ENCODE assay signal across 14 mouse cellular contexts in genomic region chr11:86827476-86828245, GRCm38 (mm10). TPM values are rescaled to one million over a fixed set of nuclear protein-coding genes. Genes with fewer than 3 reads are reported as not detected.
DNase-seq lines count a peak whose midpoint lies in the region; ATAC-seq and TF ChIP-seq lines count a peak whose summit lies in the region.
"Had no signal": no experiment of that assay in that cellular context is flagged by ENCODE, and none has a peak within 500 bp of the region (broad histone marks: within the 10 kb centered on the region; RNA-seq: fewer than 3 reads in every experiment).

No protein-coding gene starts in this region.

- 0 out of 2 replicates have a peak, but pooled peaks cover 3% of the 10 kb centered on the region for H3K4me1 ChIP-seq in lung, embryonic 15.5 days
- H3K4me1 ChIP-seq: stomach, embryonic 15.5 days had no signal

- no peak overlapping the region for H3K4me2 ChIP-seq in lung, embryonic 15.5 days
- H3K4me2 ChIP-seq: liver, embryonic 11.5 days; stomach, embryonic 15.5 days had no signal

- H3K27me3 ChIP-seq in lung, embryonic 15.5 days = no peaks in the 10 kb centered on the region
- H3K27me3 ChIP-seq: stomach, embryonic 15.5 days had no signal

- intact Hi-C loops in gastrocnemius, adult 2 months (cut with DNase I) = no loop called here

- no peaks in the 10 kb centered on the region for H3K9me3 ChIP-seq in lung, embryonic 15.5 days
- H3K9me3 ChIP-seq: stomach, embryonic 15.5 days had no signal

- H3K4me3 ChIP-seq in gastrocnemius, adult 2 months = no peak overlapping the region
- H3K4me3 ChIP-seq in lung, embryonic 15.5 days = no peak overlapping the region
- H3K4me3 ChIP-seq: heart, adult 2 months; layer of hippocampus, adult 2 months; stomach, embryonic 15.5 days had no signal

- H3K27ac ChIP-seq in gastrocnemius, adult 2 months = peak overlapping the region; percentile 28; the same call in 1 of the 2 replicates
- H3K27ac ChIP-seq in lung, embryonic 15.5 days = peak overlapping the region; percentile 54; the same call in 1 of the 2 replicates
- H3K27ac ChIP-seq: heart, adult 2 months; layer of hippocampus, adult 2 months; stomach, embryonic 15.5 days had no signal

- no peak overlapping the region for H3K9ac ChIP-seq in lung, embryonic 15.5 days
- H3K9ac ChIP-seq: stomach, embryonic 15.5 days had no signal

- ATAC-seq in lung, embryonic 15.5 days (ENCODE audit: borderline replicate concordance, extremely low read depth, low FRiP score, low TSS enrichment) = no peak
- ATAC-seq in monocyte, adult 5-6 weeks (replicated peaks; ENCODE audit: insufficient number of reproducible peaks, low FRiP score, low TSS enrichment, poor library complexity, severe bottlenecking) = peak; percentile 68
- ATAC-seq in erythroblast, adult 5-6 weeks (replicated peaks; ENCODE audit: low FRiP score, poor library complexity, severe bottlenecking) = no peak
- ATAC-seq: intestine, postnatal 0 days had no signal

- DNase-seq in gastrocnemius, adult 2 months = no peak
- no peak for DNase-seq in gastrocnemius, adult 18-20 months (ENCODE audit: low spot score)
- no peak for DNase-seq in lung, adult 18-20 months
- DNase-seq in T-cell, adult 2 months (ENCODE audit: low spot score) = peak; percentile 72
- no peak for DNase-seq in spleen, adult 12 weeks (ENCODE audit: low spot score)
- DNase-seq: adrenal gland, adult 8-10 months; heart, adult 2 months had no signal

- no peak for TF ChIP-seq CTCF in gastrocnemius, adult 2 months (IDR thresholded peaks at IDR 0.05)

- H3K36me3 ChIP-seq in lung, embryonic 15.5 days = no peaks in the 10 kb centered on the region
- H3K36me3 ChIP-seq: stomach, embryonic 15.5 days had no signal

- WGBS in lung, embryonic 15.5 days = 75% methylated on average over 2 of the region's 2 CpGs

RNA-seq across cellular contexts. Expression of gene Dhx40, which starts 20.1 kb away (rescaled TPM):
- total RNA-seq in gastrocnemius, adult 2 months (2021) = 10 to 100 TPM in 1 of 2 experiments, 1 to 10 TPM in 1; 9.8 to 11.1 TPM
- 10 to 100 TPM; 12.4 to 13.6 TPM for total RNA-seq in gastrocnemius, adult 18-20 months (2021)
- 27.1 and 27.3 TPM in 2 replicates for polyA plus RNA-seq in lung, embryonic 15.5 days (2015; fragmentation: Nextera tagmentation; extraction: Ambion mirVana)
- total RNA-seq in monocyte, adult 5-6 weeks (2017) = 67.6 to 151 TPM (median 147 TPM) in 3 replicates
- total RNA-seq in erythroblast, adult 5-6 weeks (2015; ENCODE audit: low replicate concordance) = 32.3 and 41.0 TPM in 2 replicates
- total RNA-seq in erythroblast, adult 5-6 weeks (2017; ENCODE audit: low replicate concordance) = 45.7 and 49.2 TPM in 2 replicates
